Mouse (Mus musculus) small intestine, adult 2 months (tissue): ENCODE data around the gene Nprl2.

Experiments used
- CTCF ChIP-seq: fragments of 200-500 bp; IDR thresholded peaks from 2 replicates; pipeline ENCODE4 v1.5.1; 2012; ENCODE audit warnings: low read depth, mild to moderate bottlenecking, control low read depth, inconsistent platforms, low read length, moderate library complexity, mixed read lengths; ENCODE audit not compliant: insufficient replicate concordance, insufficient read length; ENCODE audit errors: extremely low read depth
- POLR2A ChIP-seq: fragments of 200-500 bp; IDR thresholded peaks from 2 replicates; pipeline ENCODE4 v1.6.1; 2012; ENCODE audit warnings: low read depth, mild to moderate bottlenecking, control low read depth, inconsistent platforms, low read length, moderate library complexity

DNA sequence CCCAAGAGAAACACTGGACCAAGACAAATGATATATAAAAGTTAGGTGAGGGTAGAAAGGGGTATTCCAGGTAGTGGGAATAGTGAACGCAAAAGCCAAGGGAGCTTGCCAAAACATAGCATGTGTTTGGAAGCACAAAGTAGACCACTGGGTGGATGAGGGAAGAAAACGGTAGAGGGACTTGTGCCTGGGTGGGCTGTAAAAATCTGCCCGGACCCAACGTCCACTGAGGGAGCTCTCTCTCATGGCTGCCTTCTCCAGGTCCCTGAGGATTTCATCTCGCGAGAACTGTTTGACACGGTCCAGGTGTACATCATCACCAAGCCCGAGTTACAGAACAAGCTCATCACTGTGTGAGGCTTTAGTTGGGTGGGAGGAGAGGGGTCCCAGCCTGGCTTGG, 695 bp downstream of the Nprl2 start:
- TF ChIP-seq CTCF, result no peak
- no peak for TF ChIP-seq POLR2A
